37 mouse cellular contexts compared by ENCODE assay signal in genomic region chr3:107862471-107862870, GRCm38 (mm10). TPM values are rescaled to one million over a fixed set of nuclear protein-coding genes. Genes with fewer than 3 reads are reported as not detected.
DNase-seq lines count a peak whose midpoint lies in the region; ATAC-seq and TF ChIP-seq lines count a peak whose summit lies in the region.
"Had no signal": no experiment of that assay in that cellular context is flagged by ENCODE, and none has a peak within 500 bp of the region (broad histone marks: within the 10 kb centered on the region; RNA-seq: fewer than 3 reads in every experiment).

No protein-coding gene starts in this region.

- DNase-seq in hindbrain, postnatal 0 days (ENCODE audit: low spot score): no peak
- peak; percentile 23 for DNase-seq in CD4-positive helper T cell, adult 2 months (ENCODE audit: low read depth, low spot score)
- no peak for DNase-seq in adrenal gland, adult 18-20 months (ENCODE audit: low spot score in 2 of 2)
- no peak for DNase-seq in thymus, postnatal 0 days (ENCODE audit: low spot score)
- DNase-seq: adrenal gland, postnatal 25 days; cerebellum, adult 18-20 months; cerebellum, postnatal 14 days; forebrain, postnatal 0 days; gastrocnemius, postnatal 14 days; heart, adult 18-20 months; heart, postnatal 10 days; kidney, adult 9 months; kidney, postnatal 10 days; right cerebral cortex, adult 18-20 months; spleen, adult 18-20 months; thymus, postnatal 25 days had no signal

- WGBS in hindbrain, embryonic 13.5 days: 79% methylated on average over 2 of the region's 2 CpGs
- WGBS in hindbrain, postnatal 0 days: 81% methylated on average over 2 of the region's 2 CpGs

- no peak overlapping the region for H3K4me2 ChIP-seq in hindbrain, embryonic 13.5 days
- H3K4me2 ChIP-seq in hindbrain, postnatal 0 days (ENCODE audit: low read depth, low read length): no peak overlapping the region
- H3K4me2 ChIP-seq: embryonic facial prominence, embryonic 15.5 days; forebrain, embryonic 12.5 days; heart, embryonic 12.5 days; limb, embryonic 12.5 days; liver, embryonic 15.5 days; lung, embryonic 15.5 days; midbrain, embryonic 12.5 days; neural tube, embryonic 12.5 days had no signal

- no peaks in the 10 kb centered on the region for H3K36me3 ChIP-seq in hindbrain, embryonic 13.5 days
- H3K36me3 ChIP-seq in hindbrain, postnatal 0 days (ENCODE audit: insufficient read depth, low read length): no peaks in the 10 kb centered on the region
- H3K36me3 ChIP-seq: embryonic facial prominence, embryonic 10.5 days; embryonic facial prominence, embryonic 15.5 days; forebrain, embryonic 12.5 days; heart, embryonic 12.5 days; limb, embryonic 12.5 days; liver, embryonic 15.5 days; lung, embryonic 15.5 days; midbrain, embryonic 12.5 days; neural tube, embryonic 12.5 days had no signal

- no peaks in the 10 kb centered on the region for H3K9me3 ChIP-seq in hindbrain, embryonic 13.5 days
- no peaks in the 10 kb centered on the region for H3K9me3 ChIP-seq in hindbrain, postnatal 0 days (ENCODE audit: low read length)
- H3K9me3 ChIP-seq: embryonic facial prominence, embryonic 10.5 days; embryonic facial prominence, embryonic 15.5 days; forebrain, embryonic 12.5 days; heart, embryonic 12.5 days; limb, embryonic 12.5 days; liver, embryonic 15.5 days; lung, embryonic 15.5 days; megakaryocyte, embryonic 14.5 days; midbrain, embryonic 12.5 days; neural tube, embryonic 12.5 days had no signal

- no peak overlapping the region for H3K4me3 ChIP-seq in hindbrain, embryonic 13.5 days
- no peak overlapping the region for H3K4me3 ChIP-seq in hindbrain, postnatal 0 days (ENCODE audit: low read length)
- H3K4me3 ChIP-seq: embryonic facial prominence, embryonic 10.5 days; embryonic facial prominence, embryonic 15.5 days; forebrain, embryonic 12.5 days; heart, embryonic 12.5 days; left cerebral cortex, adult 2 months; limb, embryonic 12.5 days; liver, embryonic 15.5 days; lung, embryonic 15.5 days; megakaryocyte, embryonic 14.5 days; midbrain, embryonic 12.5 days; myocyte; neural tube, embryonic 12.5 days had no signal

- no peak for ATAC-seq in hindbrain, embryonic 13.5 days (ENCODE audit: low FRiP score)
- no peak for ATAC-seq in hindbrain, postnatal 0 days
- peak; percentile 45 for ATAC-seq in common myeloid progenitor, adult 5-6 weeks (replicated peaks; ENCODE audit: low read depth, poor library complexity, severe bottlenecking)
- ATAC-seq in megakaryocyte, adult 5-6 weeks (ENCODE audit: poor library complexity, severe bottlenecking): 0 out of 2 replicates have a peak, but pooled peaks have one; percentile 31
- ATAC-seq: forebrain, postnatal 0 days; intestine, postnatal 0 days had no signal

- H3K4me1 ChIP-seq in hindbrain, embryonic 13.5 days (replicated peaks): peaks cover 10% of the 10 kb centered on the region
- no peaks in the 10 kb centered on the region for H3K4me1 ChIP-seq in hindbrain, postnatal 0 days (ENCODE audit: insufficient read depth, low read length)
- H3K4me1 ChIP-seq: forebrain, embryonic 12.5 days; midbrain, embryonic 12.5 days; neural tube, embryonic 12.5 days had no signal

- peak overlapping the region; percentile 35; the same call in 1 of the 2 replicates for H3K9ac ChIP-seq in hindbrain, embryonic 13.5 days
- H3K9ac ChIP-seq in hindbrain, postnatal 0 days (replicated peaks; ENCODE audit: low read length): no peak overlapping the region
- H3K9ac ChIP-seq: embryonic facial prominence, embryonic 15.5 days; forebrain, embryonic 12.5 days; forebrain, postnatal 0 days; heart, embryonic 12.5 days; limb, embryonic 12.5 days; liver, embryonic 15.5 days; lung, embryonic 15.5 days; midbrain, embryonic 12.5 days; neural tube, embryonic 12.5 days had no signal

- TF ChIP-seq CTCF in hindbrain, postnatal 0 days (IDR thresholded peaks at IDR 0.05; ENCODE audit: low read depth): no peak

- H3K27me3 ChIP-seq in hindbrain, embryonic 13.5 days: no peaks in the 10 kb centered on the region; the same call in 1 of the 2 replicates
- H3K27me3 ChIP-seq in hindbrain, postnatal 0 days (ENCODE audit: insufficient read depth, low read length): no peaks in the 10 kb centered on the region
- H3K27me3 ChIP-seq: embryonic facial prominence, embryonic 15.5 days; limb, embryonic 12.5 days; liver, embryonic 15.5 days; lung, embryonic 15.5 days had no signal

- H3K27ac ChIP-seq in hindbrain, embryonic 13.5 days: no peak overlapping the region
- no peak overlapping the region for H3K27ac ChIP-seq in hindbrain, postnatal 0 days
- H3K27ac ChIP-seq: embryonic facial prominence, embryonic 10.5 days; embryonic facial prominence, embryonic 15.5 days; forebrain, embryonic 12.5 days; left cerebral cortex, adult 2 months; limb, embryonic 12.5 days; liver, embryonic 15.5 days; lung, embryonic 15.5 days; midbrain, embryonic 12.5 days; neural tube, embryonic 12.5 days had no signal

RNA-seq across cellular contexts. Expression of gene Eps8l3, which starts 14.6 kb away (rescaled TPM):
- not detected in 2 replicates for polyA plus RNA-seq in hindbrain, embryonic 13.5 days (2015; fragmentation: Nextera tagmentation; extraction: Ambion mirVana)
- total RNA-seq in hindbrain, postnatal 0 days (2014; rRNA removed): not detected in 2 replicates
- polyA plus RNA-seq in hindbrain, postnatal 0 days (2015; fragmentation: Nextera tagmentation; extraction: Ambion mirVana): not detected in 2 replicates
- total RNA-seq in common myeloid progenitor, adult 5-6 weeks (2017): not detected in 2 replicates
- total RNA-seq in megakaryocyte, adult 5-6 weeks (2015): not detected in 2 replicates
- not detected in 2 replicates for total RNA-seq in megakaryocyte, adult 5-6 weeks (2017)
- not detected for total RNA-seq in adrenal gland, adult 18-20 months (2021)
- polyA plus RNA-seq in thymus, postnatal 0 days (2015; fragmentation: Nextera tagmentation; extraction: Ambion mirVana): 0.12 and 0.13 TPM in 2 replicates
- total RNA-seq: adrenal gland, postnatal 25 days; forebrain, postnatal 0 days; gastrocnemius, postnatal 14 days; heart, adult 18-20 months; heart, postnatal 10 days; layer of hippocampus, postnatal 14 days; left cerebral cortex, adult 2 months; left cerebral cortex, postnatal 25 days; midbrain, postnatal 0 days had no signal
- polyA plus RNA-seq: brain, embryonic 14.5 days; embryonic facial prominence, embryonic 10.5 days; embryonic facial prominence, embryonic 15.5 days; forebrain, embryonic 12.5 days; forebrain, postnatal 0 days; hindbrain, embryonic 11.5 days; limb, embryonic 12.5 days; liver, embryonic 15.5 days; lung, embryonic 15.5 days; midbrain, embryonic 12.5 days; midbrain, postnatal 0 days; myocyte; neural tube, embryonic 12.5 days had no signal

RNA-seq across cellular contexts. Expression of gene Gstm5, which starts 33.1 kb away (rescaled TPM):
- polyA plus RNA-seq in hindbrain, embryonic 13.5 days (2015; fragmentation: Nextera tagmentation; extraction: Ambion mirVana): 230 and 243 TPM in 2 replicates
- 164 and 179 TPM in 2 replicates for total RNA-seq in hindbrain, postnatal 0 days (2014; rRNA removed)
- 383 and 384 TPM in 2 replicates for polyA plus RNA-seq in hindbrain, postnatal 0 days (2015; fragmentation: Nextera tagmentation; extraction: Ambion mirVana)
- 73.7 and 87.7 TPM in 2 replicates for total RNA-seq in common myeloid progenitor, adult 5-6 weeks (2017)
- 4.7 and 15.4 TPM in 2 replicates for total RNA-seq in megakaryocyte, adult 5-6 weeks (2015)
- total RNA-seq in megakaryocyte, adult 5-6 weeks (2017): 2.5 and 3.5 TPM in 2 replicates
- total RNA-seq in adrenal gland, adult 18-20 months (2021): 10 to 100 TPM; 30.0 to 48.3 TPM
- 14.4 and 14.9 TPM in 2 replicates for polyA plus RNA-seq in thymus, postnatal 0 days (2015; fragmentation: Nextera tagmentation; extraction: Ambion mirVana)

Comparison
In these comparisons a context has a peak if more than half of its experiments do, and no peak if none do; other contexts are left out.
1. ATAC-seq: peak in common myeloid progenitor, adult 5-6 weeks (single experiment) and megakaryocyte, adult 5-6 weeks (single experiment); none in hindbrain, embryonic 13.5 days (single experiment) and hindbrain, postnatal 0 days (single experiment).